Mouse (Mus musculus) cerebellum, adult 2 months (tissue): ENCODE data around the gene Arl15.

ENCODE experiments used
- CTCF ChIP-seq: fragments of 200-500 bp; IDR thresholded peaks from 2 replicates; pipeline ENCODE4 v1.5.1; 2011; ENCODE audit warnings: low read depth, mild to moderate bottlenecking, control low read depth, low read length, moderate library complexity, borderline replicate concordance; ENCODE audit not compliant: insufficient read depth
- POLR2A ChIP-seq: fragments of 200-500 bp; IDR thresholded peaks from 2 replicates; pipeline ENCODE4 v1.6.1; 2011; ENCODE audit warnings: low read length, control low read depth, borderline replicate concordance; ENCODE audit not compliant: insufficient read depth

DNA sequence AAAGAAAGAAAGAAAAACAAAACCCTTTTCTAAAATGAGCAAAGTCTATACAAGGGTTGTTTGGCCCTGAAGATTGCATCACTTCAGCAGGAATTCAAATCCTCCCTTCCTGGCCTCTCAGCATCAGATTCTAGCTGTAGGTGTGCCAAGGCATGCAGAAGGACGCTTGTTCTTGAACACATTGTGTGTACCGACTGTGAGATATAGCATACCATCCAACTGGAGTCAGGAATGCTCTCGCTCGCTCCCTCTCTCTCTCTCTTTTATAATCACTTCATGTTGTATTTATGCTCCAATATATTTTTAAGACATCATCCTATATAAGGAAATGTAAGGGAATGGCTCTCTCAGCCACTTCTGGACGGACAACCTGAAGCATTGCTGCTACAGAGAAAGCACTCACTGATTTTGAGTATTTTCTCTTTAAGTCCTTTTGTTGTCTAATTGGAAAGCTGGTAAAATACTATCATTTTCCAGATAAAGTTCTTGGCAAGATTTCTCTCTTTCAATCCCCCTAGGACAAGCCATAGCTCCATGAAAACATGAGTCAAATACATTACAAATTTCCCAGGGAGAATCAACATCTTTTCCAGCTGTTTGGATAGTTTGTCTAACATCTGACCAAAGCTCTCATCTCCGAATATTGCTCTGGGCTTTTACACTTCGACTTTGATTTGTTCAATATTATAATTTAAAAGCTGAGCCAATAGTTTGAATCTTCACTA lies 300.0 kb downstream of the Arl15 start:
- no peak for TF ChIP-seq CTCF
- no peak for TF ChIP-seq POLR2A
